Mouse (Mus musculus) embryonic facial prominence, embryonic 10.5 days (tissue): ENCODE measurements around the gene AC109138.7. TPM values are rescaled to one million over a fixed set of nuclear protein-coding genes. Genes with fewer than 3 reads are reported as not detected.

Experiments
- DNase-seq: peaks from one replicate; pipeline ENCODE4 v3.0.0-alpha.2; 2017; ENCODE audit warnings: low spot score
- H3K27ac ChIP-seq: fragments of 300-500 bp; sonication (generic); replicated peaks from 2 replicates; pipeline ENCODE4 v1.5.1; 2016; ENCODE audit warnings: mild to moderate bottlenecking
- H3K27me3 ChIP-seq: fragments of 300-500 bp; sonication (generic); replicated peaks from 2 replicates; pipeline ENCODE4 v1.6.1; 2016; ENCODE audit warnings: low read depth, mild to moderate bottlenecking; ENCODE audit not compliant: poor library complexity, severe bottlenecking
- H3K36me3 ChIP-seq: fragments of 300-500 bp; sonication (generic); replicated peaks from 2 replicates; pipeline ENCODE4 v1.6.1; 2016; ENCODE audit warnings: mild to moderate bottlenecking, moderate library complexity
- H3K4me1 ChIP-seq: fragments of 300-500 bp; sonication (generic); 2 replicates; pipeline ENCODE4 v1.6.1; 2016
- H3K4me3 ChIP-seq: fragments of 300-500 bp; sonication (generic); 2 replicates; pipeline ENCODE4 v1.5.1; 2016; ENCODE audit warnings: mild to moderate bottlenecking, moderate library complexity
- H3K9me3 ChIP-seq: fragments of 300-500 bp; sonication (generic); 2 replicates; pipeline ENCODE4 v1.6.1; 2016; ENCODE audit warnings: mild to moderate bottlenecking
- WGBS: fragments of 180-500 bp; shearing (Covaris S2); methylation state at CpG from one replicate; pipeline ENCODE4 v1.1.7; 2016; 5-methylcytosine and 5-hydroxymethylcytosine counted together
- polyA plus RNA-seq: library from polyadenylated mRNA; unstranded; fragments of >200 nt; fragmentation: Nextera tagmentation; extraction: Ambion mirVana; gene quantifications from 2 replicates; pipeline ENCODE4 v1.2.1, GENCODE M21; 2016

The AC109138.7 gene
- polyA plus RNA-seq, 1 experiment from 2014 or later: not detected

GRCm38 (mm10) chr19:4183689-4184088, 30.5 kb upstream of the AC109138.7 start:
- H3K27me3 ChIP-seq: no peaks in the 10 kb centered on the region; the same call in 1 of the 2 replicates
- H3K4me3 ChIP-seq: no peak overlapping the region
- H3K9me3 ChIP-seq: no peaks in the 10 kb centered on the region
- no peak for DNase-seq
- no peaks in the 10 kb centered on the region for H3K36me3 ChIP-seq
- WGBS: 75% methylated on average over 2 of the region's 2 CpGs
- H3K4me1 ChIP-seq: peaks cover 27% of the 10 kb centered on the region
- H3K27ac ChIP-seq: 0 out of 2 replicates have a peak overlapping the region, but pooled peaks have one; percentile 15

GRCm38 (mm10) chr19:4184976-4185975, 28.9 kb upstream of the AC109138.7 start:
- H3K4me1 ChIP-seq: peaks cover 27% of the 10 kb centered on the region
- H3K4me3 ChIP-seq: peak overlapping the region; percentile 11; the same call in 1 of the 2 replicates
- DNase-seq: no peak
- H3K36me3 ChIP-seq: no peaks in the 10 kb centered on the region
- peak overlapping the region; percentile 65 for H3K27ac ChIP-seq
- H3K9me3 ChIP-seq: no peaks in the 10 kb centered on the region
- WGBS: 61% methylated on average over 15 of the region's 15 CpGs
- H3K27me3 ChIP-seq: no peaks in the 10 kb centered on the region; the same call in 1 of the 2 replicates

- 75% methylated on average over 3 of the region's 3 CpGs for WGBS
Measured at GRCm38 (mm10) chr19:4187303-4187702, 26.9 kb upstream of the AC109138.7 start.

GRCm38 (mm10) chr19:4189051-4189620, 25.0 kb upstream of the AC109138.7 start:
- Histone ChIP-seq H3K27ac (no peak overlapping the region), H3K4me1 (peaks cover 43% of the 10 kb centered on the region), H3K4me3 (no peak overlapping the region), H3K27me3 (no peaks in the 10 kb centered on the region; the same call in 1 of the 2 replicates), H3K36me3 (peaks cover 13% of the 10 kb centered on the region), H3K9me3 (no peaks in the 10 kb centered on the region)
- DNase-seq: no peak
- WGBS: 88% methylated on average over 12 of the region's 12 CpGs

More at GRCm38 (mm10) chr19:4187303-4187702, 26.9 kb upstream of the AC109138.7 start:
- Histone ChIP-seq H3K27ac (no peak overlapping the region), H3K4me1 (peaks cover 34% of the 10 kb centered on the region), H3K36me3 (no peaks in the 10 kb centered on the region), H3K4me3 (no peak overlapping the region), H3K9me3 (no peaks in the 10 kb centered on the region), H3K27me3 (no peaks in the 10 kb centered on the region; the same call in 1 of the 2 replicates)
- no peak for DNase-seq

GRCm38 (mm10) chr19:4190831-4191334, 23.3 kb upstream of the AC109138.7 start, which contains the start of gene Tbc1d10c:
Tbc1d10c (minus strand) TSS chr19:4191284.
- peak within 1 kb of the TSS; percentile 97 for H3K27ac ChIP-seq
- H3K4me1 ChIP-seq: peaks cover 37% of the 10 kb centered on the region
- DNase-seq: no peak
- no peaks in the 10 kb centered on the region; the same call in 1 of the 2 replicates for H3K27me3 ChIP-seq
- 73% methylated on average over 4 of the region's 4 CpGs for WGBS
- no peaks in the 10 kb centered on the region for H3K9me3 ChIP-seq
- peaks cover 30% of the 10 kb centered on the region for H3K36me3 ChIP-seq
- H3K4me3 ChIP-seq: peak within 1 kb of the TSS; percentile 97

GRCm38 (mm10) chr19:4191528-4192250, 22.5 kb upstream of the AC109138.7 start, which contains the start of gene Ppp1ca:
Ppp1ca (plus strand) TSS chr19:4192065.
- 6% methylated on average over 47 of the region's 47 CpGs for WGBS
- peak; percentile 99 for DNase-seq
- Histone ChIP-seq H3K9me3 (no peaks in the 10 kb centered on the region), H3K36me3 (peaks cover 38% of the 10 kb centered on the region), H3K27me3 (no peaks in the 10 kb centered on the region; the same call in 1 of the 2 replicates), H3K27ac (peak within 1 kb of the TSS; percentile 97), H3K4me1 (peaks cover 45% of the 10 kb centered on the region), H3K4me3 (peak within 1 kb of the TSS; percentile 97)

GRCm38 (mm10) chr19:4192251-4192985, 21.7 kb upstream of the AC109138.7 start:
- Histone ChIP-seq H3K4me3 (peak overlapping the region; percentile 97), H3K36me3 (peaks cover 46% of the 10 kb centered on the region), H3K27me3 (no peaks in the 10 kb centered on the region; the same call in 1 of the 2 replicates), H3K27ac (peak overlapping the region; percentile 97), H3K4me1 (peaks cover 52% of the 10 kb centered on the region), H3K9me3 (no peaks in the 10 kb centered on the region)
- no peak for DNase-seq
- WGBS: under 1% methylated on average over 52 of the region's 52 CpGs

- WGBS: 74% methylated on average over 6 of the region's 6 CpGs
- H3K36me3 ChIP-seq: peaks cover 53% of the 10 kb centered on the region
- H3K27ac ChIP-seq: peak overlapping the region; percentile 97
- H3K9me3 ChIP-seq: no peaks in the 10 kb centered on the region
- peaks cover 53% of the 10 kb centered on the region for H3K4me1 ChIP-seq
- no peak for DNase-seq
- H3K4me3 ChIP-seq: peak overlapping the region; percentile 97
- no peaks in the 10 kb centered on the region; the same call in 1 of the 2 replicates for H3K27me3 ChIP-seq
Measured at GRCm38 (mm10) chr19:4193129-4193528, 21.0 kb upstream of the AC109138.7 start.

- peaks cover 55% of the 10 kb centered on the region for H3K4me1 ChIP-seq
- H3K27me3 ChIP-seq: no peaks in the 10 kb centered on the region
- no peaks in the 10 kb centered on the region for H3K9me3 ChIP-seq
- no peak for DNase-seq
- 93% methylated on average over 8 of the region's 8 CpGs for WGBS
- H3K36me3 ChIP-seq: peaks cover 63% of the 10 kb centered on the region
- H3K27ac ChIP-seq: no peak overlapping the region
- H3K4me3 ChIP-seq: peak overlapping the region; percentile 97
Measured at GRCm38 (mm10) chr19:4194021-4194724, 20.0 kb upstream of the AC109138.7 start.

GRCm38 (mm10) chr19:4194776-4195650, 19.1 kb upstream of the AC109138.7 start:
- DNase-seq: no peak
- peaks cover 71% of the 10 kb centered on the region for H3K36me3 ChIP-seq
- H3K9me3 ChIP-seq: no peaks in the 10 kb centered on the region
- H3K27ac ChIP-seq: no peak overlapping the region
- H3K4me1 ChIP-seq: peaks cover 62% of the 10 kb centered on the region
- no peak overlapping the region; the same call in 1 of the 2 replicates for H3K4me3 ChIP-seq
- H3K27me3 ChIP-seq: no peaks in the 10 kb centered on the region
- 82% methylated on average over 12 of the region's 12 CpGs for WGBS
